Mouse (Mus musculus) T-cell, adult 2 months (primary cell): ENCODE data around the gene Tbx3.

Experiments used
- DNase-seq: peaks from one replicate; pipeline ENCODE4 v3.0.0; 2022; ENCODE audit warnings: low spot score

Gene Tbx3

GRCm38 (mm10) chr5:119662326-119662725 lies 8.1 kb upstream of the Tbx3 start:
- no peak for DNase-seq

- no peak for DNase-seq
Measured at GRCm38 (mm10) chr5:119662731-119663130, 7.7 kb upstream of the Tbx3 start.

- no peak for DNase-seq
Measured at GRCm38 (mm10) chr5:119663241-119663640, 7.2 kb upstream of the Tbx3 start.

GRCm38 (mm10) chr5:119663747-119664146 lies 6.7 kb upstream of the Tbx3 start:
- no peak for DNase-seq

- no peak for DNase-seq
Measured at GRCm38 (mm10) chr5:119665739-119666138, 4.7 kb upstream of the Tbx3 start.

GRCm38 (mm10) chr5:119667356-119667940 lies 3.0 kb upstream of the Tbx3 start:
- DNase-seq: no peak

- no peak for DNase-seq
Measured at GRCm38 (mm10) chr5:119668191-119668912, 2.1 kb upstream of the Tbx3 start.

- no peak for DNase-seq
Measured at GRCm38 (mm10) chr5:119668913-119669411, 1.5 kb upstream of the Tbx3 start.

- no peak for DNase-seq
Measured at GRCm38 (mm10) chr5:119669741-119670565, 516 bp upstream of the Tbx3 start.

GRCm38 (mm10) chr5:119671124-119671801 lies 794 bp downstream of the Tbx3 start:
- no peak for DNase-seq

- no peak for DNase-seq
Measured at GRCm38 (mm10) chr5:119671965-119672347, 1.5 kb downstream of the Tbx3 start.

GRCm38 (mm10) chr5:119672348-119672983 lies 2.0 kb downstream of the Tbx3 start:
- DNase-seq: no peak

- no peak for DNase-seq
Measured at GRCm38 (mm10) chr5:119672984-119673600, 2.6 kb downstream of the Tbx3 start.

GRCm38 (mm10) chr5:119673716-119674605 lies 3.5 kb downstream of the Tbx3 start:
- no peak for DNase-seq

- no peak for DNase-seq
Measured at GRCm38 (mm10) chr5:119674606-119675330, 4.3 kb downstream of the Tbx3 start.

- DNase-seq: no peak
Measured at GRCm38 (mm10) chr5:119676245-119676644, 5.8 kb downstream of the Tbx3 start.

GRCm38 (mm10) chr5:119678516-119678915 lies 8.0 kb downstream of the Tbx3 start:
- no peak for DNase-seq

- no peak for DNase-seq
Measured at GRCm38 (mm10) chr5:119679084-119679483, 8.6 kb downstream of the Tbx3 start.

GRCm38 (mm10) chr5:119679614-119680328 lies 9.3 kb downstream of the Tbx3 start:
- no peak for DNase-seq
